Mouse (Mus musculus) CD4-positive, CD25-positive, alpha-beta regulatory T cell, adult 9 weeks (primary cell): ENCODE results near the gene Aldh3b2. TPM values are rescaled to one million over a fixed set of nuclear protein-coding genes. Genes with fewer than 3 reads are reported as not detected.

ENCODE experiments used
- polyA plus RNA-seq: library from polyadenylated mRNA; unstranded; fragments of 100-300 nt; shearing (Covaris generic); gene quantifications from one replicate; pipeline ENCODE4 v1.2.1, GENCODE M21; 2017

Aldh3b2 gene
- polyA plus RNA-seq, result not detected

DNA sequence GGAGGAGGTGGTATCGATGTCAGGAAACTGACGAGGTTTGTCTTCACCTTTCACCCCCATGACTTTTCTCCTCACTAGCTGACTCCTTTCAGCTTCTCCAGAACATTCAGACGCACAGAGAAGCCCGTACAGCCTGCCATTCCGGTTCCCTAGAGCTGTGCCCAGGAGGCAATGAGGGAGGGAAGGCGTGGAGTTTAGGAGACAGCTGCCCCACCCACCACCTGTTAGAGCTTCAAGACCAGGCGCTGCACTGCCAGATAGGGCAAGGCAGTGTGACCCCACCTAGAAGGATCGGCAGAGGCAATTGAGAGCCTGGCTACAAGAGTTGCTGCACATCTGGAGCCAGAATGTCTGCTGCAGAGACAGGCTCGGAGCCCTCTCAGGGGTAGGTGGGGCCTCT, at the start of gene Aldh3b2:
Gene Aldh3b2, plus strand, starts transcription at position 100 of the 400 bp plus-strand sequence.

DNA sequence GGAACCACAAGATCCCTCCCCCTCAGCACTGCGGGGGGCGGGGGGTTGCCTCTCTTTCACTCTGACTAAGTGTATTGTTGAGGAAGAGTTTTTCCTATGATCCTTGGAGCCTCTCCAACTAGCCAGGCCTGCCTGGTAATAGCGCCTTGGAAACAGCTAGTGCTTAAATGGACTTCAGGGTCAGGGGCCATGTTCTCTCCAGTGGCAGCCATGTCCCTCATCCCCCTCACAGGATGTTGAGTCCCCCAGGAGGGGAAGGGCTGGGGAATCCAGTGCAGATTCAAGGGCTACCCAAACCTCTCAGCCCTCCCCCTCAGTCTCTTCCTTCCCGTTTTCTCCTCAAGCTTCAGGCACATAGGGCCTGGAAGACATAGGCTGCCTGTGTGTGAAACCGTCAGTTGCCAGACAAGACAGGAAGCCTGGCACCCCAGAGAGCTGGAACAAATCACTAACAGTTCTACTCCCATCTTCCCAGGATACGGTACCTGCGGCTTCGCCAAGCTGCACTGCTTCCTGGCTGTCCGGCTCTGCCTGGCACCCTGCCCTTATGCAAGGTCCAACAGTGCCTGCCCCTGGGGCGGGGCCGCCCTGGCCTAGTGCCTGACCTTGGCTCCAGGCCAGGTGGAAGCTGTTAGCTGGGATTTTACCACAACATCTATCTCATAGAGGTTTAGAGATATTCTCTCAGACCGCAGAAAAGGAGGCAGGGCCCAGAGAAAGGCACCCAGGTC, 42.8 kb upstream of the Aldh3b2 start, which contains the start of gene Aldh3b1:
Gene Aldh3b1, minus strand, starts transcription at position 598 of the 731 bp plus-strand sequence.

DNA sequence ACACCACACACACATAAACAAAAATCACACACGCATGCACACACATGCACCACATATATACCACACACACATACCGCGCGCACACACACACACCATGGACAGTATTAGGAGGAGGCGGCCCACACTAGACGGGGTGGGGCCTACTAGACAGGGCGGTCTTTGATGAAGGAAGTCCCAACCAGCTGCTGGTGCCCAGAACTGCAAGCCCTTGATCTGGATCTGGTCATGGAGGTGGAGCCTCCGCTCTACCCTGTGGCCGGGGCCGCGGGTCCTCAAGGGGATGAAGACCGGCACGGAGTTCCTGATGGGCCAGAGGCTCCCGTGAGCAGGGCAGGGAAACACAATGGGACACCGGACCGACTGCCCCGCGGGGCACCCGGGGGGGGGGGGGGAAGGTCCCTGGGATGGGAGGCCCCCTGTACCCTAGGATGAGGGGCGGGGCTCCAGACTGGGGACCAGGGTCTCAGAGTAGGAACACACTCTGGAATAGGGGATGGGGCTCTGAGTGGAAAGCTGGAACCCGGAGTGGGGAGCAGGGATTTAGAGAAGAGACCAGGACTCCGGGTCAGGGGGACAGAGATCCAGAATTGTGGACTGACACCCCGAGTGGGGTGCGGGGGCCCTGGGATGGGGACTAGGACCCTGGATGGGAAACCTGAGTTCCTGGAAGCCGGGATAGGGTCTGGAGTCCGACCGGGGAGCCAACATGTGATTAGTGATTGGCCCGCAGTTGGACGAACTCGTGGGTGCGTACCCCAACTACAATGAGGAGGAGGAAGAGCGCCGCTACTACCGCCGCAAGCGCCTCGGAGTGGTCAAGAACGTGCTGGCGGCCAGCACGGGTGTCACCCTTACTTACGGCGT, 36.9 kb upstream of the Aldh3b2 start, which contains the start of gene Unc93b1:
Gene Unc93b1, plus strand, starts transcription at position 155 of the 864 bp plus-strand sequence.

DNA sequence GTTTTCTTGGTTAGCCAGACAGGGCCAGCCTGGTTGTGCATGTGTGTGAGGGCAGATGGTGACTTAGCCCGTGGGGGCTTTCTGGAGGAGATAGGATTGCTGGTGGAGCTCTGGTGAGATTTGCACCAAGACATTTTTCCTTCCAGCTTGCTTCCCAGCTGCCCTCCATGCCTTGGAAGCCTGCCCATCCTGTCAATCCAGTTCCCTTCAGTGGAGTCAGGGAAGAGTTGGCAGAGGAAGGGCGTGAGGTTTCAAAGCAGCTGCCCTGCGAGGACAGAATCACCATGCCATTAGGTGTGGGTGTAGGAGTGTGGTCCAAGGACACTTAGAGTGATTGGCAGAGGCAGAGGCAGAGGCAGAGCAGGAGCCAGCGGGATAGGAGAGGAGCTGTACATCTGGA, 13.7 kb upstream of the Aldh3b2 start, which contains the start of gene Aldh3b3:
Gene Aldh3b3, plus strand, starts transcription at position 176 of the 400 bp plus-strand sequence.

DNA sequence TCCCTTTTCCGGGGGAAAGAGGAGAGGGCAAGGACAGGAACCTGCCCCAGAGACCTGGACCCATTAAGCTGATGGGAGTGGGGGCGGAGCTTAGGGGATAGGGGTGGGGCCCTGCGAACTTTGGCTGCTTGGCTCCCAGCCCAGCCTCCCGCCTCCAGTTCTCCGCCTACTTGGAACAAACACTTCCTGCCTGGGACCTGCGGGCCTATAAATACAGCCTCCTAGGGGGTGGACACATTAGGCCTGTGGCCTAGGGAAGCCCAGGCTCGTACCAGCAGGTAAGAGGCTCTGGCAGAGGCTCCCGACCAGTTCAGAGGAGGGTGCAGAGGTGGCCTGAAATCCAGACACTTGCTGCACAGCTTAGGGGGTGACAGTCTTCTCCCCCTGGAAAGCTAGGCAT, 14.2 kb downstream of the Aldh3b2 start, which contains the start of gene Acy3:
Gene Acy3, plus strand, starts transcription at position 237 of the 400 bp plus-strand sequence.

DNA sequence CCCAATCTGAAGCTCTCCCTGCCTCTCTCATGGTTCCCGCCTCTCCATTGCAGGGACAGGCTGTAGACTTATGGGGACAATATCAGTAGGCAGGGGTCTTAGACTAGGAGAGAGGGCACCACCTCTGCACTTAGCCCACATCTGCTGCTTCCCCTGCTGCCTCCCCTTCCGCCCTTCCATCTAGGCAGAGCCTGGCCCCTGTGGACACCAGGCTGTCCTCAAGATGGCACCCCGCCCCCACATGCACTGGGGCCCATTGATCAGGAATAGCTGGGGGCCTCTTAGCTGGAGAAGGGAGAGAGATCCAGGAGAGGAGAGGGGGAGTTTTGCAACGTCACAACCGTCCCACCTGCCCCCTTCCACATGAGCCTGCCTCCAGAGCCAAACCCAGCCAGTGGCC, 20.3 kb downstream of the Aldh3b2 start, which contains the start of gene Tbx10:
Gene Tbx10, plus strand, starts transcription at position 337 of the 400 bp plus-strand sequence.

DNA sequence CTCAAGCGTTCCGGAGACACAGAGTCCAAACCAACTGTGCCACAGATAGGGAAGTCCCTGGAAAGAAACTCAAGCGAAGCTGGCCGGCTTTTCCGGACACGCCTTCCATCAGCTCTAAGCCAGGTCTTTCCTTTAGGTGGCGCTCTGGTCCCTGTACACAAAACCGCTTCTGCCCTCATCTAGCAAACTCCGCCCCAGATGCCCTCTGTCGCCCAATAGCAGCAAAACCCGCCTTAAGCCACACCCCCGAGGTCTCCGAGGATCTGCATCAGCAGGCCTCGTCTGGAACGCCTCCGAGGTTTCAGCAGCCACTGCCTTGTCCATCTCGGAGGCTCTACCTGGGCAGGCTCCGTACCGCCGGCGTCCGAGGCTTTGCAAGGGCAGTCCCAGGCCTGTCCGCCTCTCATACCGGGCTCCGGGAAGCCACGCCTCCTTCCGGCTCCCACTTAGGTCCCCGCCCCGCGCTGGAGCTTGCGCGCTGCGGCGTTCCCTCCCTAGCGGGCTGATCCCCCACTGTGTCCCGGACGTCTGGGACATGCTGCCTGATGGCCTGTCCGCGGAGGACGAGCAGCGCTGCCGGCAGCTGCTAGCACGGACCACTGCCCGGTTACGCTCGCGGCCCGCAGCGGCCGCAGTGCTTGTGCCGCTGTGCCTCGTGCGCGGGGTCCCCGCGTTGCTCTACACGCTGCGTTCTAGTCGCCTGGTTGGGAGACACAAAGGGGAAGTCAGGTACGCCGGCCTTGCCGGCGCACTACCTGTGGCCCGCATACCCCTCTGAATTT, 28.2 kb downstream of the Aldh3b2 start, which contains the start of the genes Nudt8 and Gm49405:
Gene Nudt8, plus strand, starts transcription at position 462 of the 782 bp plus-strand sequence.
Gene Gm49405, plus strand, starts transcription at position 508 of the 782 bp plus-strand sequence.

DNA sequence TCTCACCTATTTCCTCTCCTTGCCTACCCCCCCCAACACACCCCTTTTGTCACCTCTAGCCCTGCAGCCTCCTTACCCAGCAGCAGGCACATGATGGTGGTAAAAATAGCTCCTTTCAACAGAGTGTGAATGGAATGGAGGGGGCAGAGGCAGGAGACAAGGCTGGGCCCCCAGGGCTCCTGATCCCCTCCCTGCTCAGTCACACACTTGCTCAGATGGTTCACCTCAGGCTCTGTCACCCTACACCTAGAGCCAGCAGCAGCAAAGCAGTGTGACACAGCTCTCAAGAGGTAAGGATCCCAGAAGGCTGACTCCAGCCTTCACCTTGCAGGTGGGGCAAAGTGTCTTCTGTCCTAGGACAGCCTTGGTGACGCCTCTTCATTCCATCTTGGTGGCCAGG, 31.0 kb downstream of the Aldh3b2 start, which contains the start of gene Doc2g:
Gene Doc2g, plus strand, starts transcription at position 202 of the 400 bp plus-strand sequence.

DNA sequence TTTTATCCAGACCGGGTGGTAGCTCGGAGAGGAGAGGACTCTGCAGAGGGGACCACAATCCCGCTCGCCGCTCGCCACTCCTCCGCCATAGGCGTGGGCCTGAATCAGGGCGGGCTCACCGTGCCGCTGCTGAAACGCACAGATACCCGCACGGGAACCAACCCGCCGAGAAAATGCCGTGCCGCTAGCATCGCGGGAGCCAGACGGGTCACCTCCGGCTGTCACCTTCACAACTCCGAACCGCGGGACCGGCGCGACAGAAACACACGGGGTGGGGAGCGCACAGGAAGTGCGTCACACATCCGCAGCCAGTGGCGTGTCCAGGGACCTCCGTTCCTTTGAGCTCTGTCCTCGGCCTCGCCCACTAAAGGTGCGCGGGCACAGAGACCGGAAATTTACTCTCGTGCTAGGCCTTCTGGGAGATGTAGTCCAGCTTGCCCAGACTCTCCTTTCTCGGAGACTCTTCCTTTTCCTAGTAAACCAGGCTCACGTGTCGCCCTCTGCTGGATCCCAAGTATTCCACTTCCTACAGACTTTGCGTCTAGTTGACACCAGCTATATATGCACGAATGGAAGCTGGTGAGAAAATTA, 40.4 kb downstream of the Aldh3b2 start, which contains the start of gene Ndufv1:
Gene Ndufv1, minus strand, starts transcription at position 375 of the 591 bp plus-strand sequence.

Other genes starting within 250 kb of the Aldh3b2 start
- gene Kmt5b, start 204.9 kb upstream of the Aldh3b2 start, polyA plus RNA-seq, result 33.8 TPM
- 2.1 TPM for gene Chka, start 120.6 kb upstream of the Aldh3b2 start, polyA plus RNA-seq
- 63.1 TPM for gene Tcirg1, start 65.2 kb upstream of the Aldh3b2 start, polyA plus RNA-seq
- 259 TPM for gene Ndufs8, start 59.6 kb upstream of the Aldh3b2 start, polyA plus RNA-seq
- 0.29 TPM for gene Aldh3b1, start 42.5 kb upstream of the Aldh3b2 start, polyA plus RNA-seq
- gene Unc93b1, start 37.1 kb upstream of the Aldh3b2 start, polyA plus RNA-seq, result 47.5 TPM
- not detected for gene Aldh3b3, start 13.7 kb upstream of the Aldh3b2 start, polyA plus RNA-seq
- 0.71 TPM for gene Acy3, start 14.2 kb downstream of the Aldh3b2 start, polyA plus RNA-seq
- not detected for gene Tbx10, start 20.4 kb downstream of the Aldh3b2 start, polyA plus RNA-seq
- 9.1 TPM for gene Nudt8, start 28.3 kb downstream of the Aldh3b2 start, polyA plus RNA-seq
- gene Gm49405, start 28.3 kb downstream of the Aldh3b2 start, polyA plus RNA-seq, result 1.4 TPM
- gene Doc2g, start 31.0 kb downstream of the Aldh3b2 start, polyA plus RNA-seq, result 2.1 TPM
- 169 TPM for gene Ndufv1, start 40.5 kb downstream of the Aldh3b2 start, polyA plus RNA-seq
- 708 TPM for gene Gstp1, start 65.7 kb downstream of the Aldh3b2 start, polyA plus RNA-seq
- 3.2 TPM for gene Gstp2, start 73.7 kb downstream of the Aldh3b2 start, polyA plus RNA-seq
- 149 TPM for gene Gstp3, start 87.2 kb downstream of the Aldh3b2 start, polyA plus RNA-seq
- not detected for gene Cabp2, start 109.2 kb downstream of the Aldh3b2 start, polyA plus RNA-seq
- gene Cdk2ap2, start 124.9 kb downstream of the Aldh3b2 start, polyA plus RNA-seq, result 1,029 TPM
- 346 TPM for gene Pitpnm1, start 127.7 kb downstream of the Aldh3b2 start, polyA plus RNA-seq
- gene Aip, start 153.5 kb downstream of the Aldh3b2 start, polyA plus RNA-seq, result 228 TPM
- not detected for gene Gpr152, start 167.5 kb downstream of the Aldh3b2 start, polyA plus RNA-seq
- gene Cabp4, start 171.7 kb downstream of the Aldh3b2 start, polyA plus RNA-seq, result 0.38 TPM
- 424 TPM for gene Coro1b, start 176.3 kb downstream of the Aldh3b2 start, polyA plus RNA-seq
- gene Ptprcap, start 181.3 kb downstream of the Aldh3b2 start, polyA plus RNA-seq, result 1,706 TPM
- 58.8 TPM for gene Rps6kb2, start 191.0 kb downstream of the Aldh3b2 start, polyA plus RNA-seq
- 11.0 TPM for gene Carns1, start 203.2 kb downstream of the Aldh3b2 start, polyA plus RNA-seq
- gene Tbc1d10c, start 219.0 kb downstream of the Aldh3b2 start, polyA plus RNA-seq, result 828 TPM
- gene Ppp1ca, start 219.7 kb downstream of the Aldh3b2 start, polyA plus RNA-seq, result 1,287 TPM
- gene Rad9a, start 229.3 kb downstream of the Aldh3b2 start, polyA plus RNA-seq, result 82.8 TPM
- gene Clcf1, start 241.9 kb downstream of the Aldh3b2 start, polyA plus RNA-seq, result 39.2 TPM
- not detected for gene AC109138.7, start 242.0 kb downstream of the Aldh3b2 start, polyA plus RNA-seq